Mouse (Mus musculus): ENCODE results near the gene Gm20388. TPM values are rescaled to one million over a fixed set of nuclear protein-coding genes. Genes with fewer than 3 reads are reported as not detected.

Gene Gm20388
- total RNA-seq, 1 experiment: 27.0 TPM

- no peak overlapping the region for H3K27ac ChIP-seq (ENCODE audit: insufficient read depth, low read depth, low read length, poor library complexity, severe bottlenecking)
- DNase-seq (ENCODE audit: low read depth, low spot score): no peak
- in situ Hi-C loops (cut with MboI; ENCODE audit: low sequenced_read_pairs in 2 of 2, unreplicated experiment in 2 of 2): no loop called here
- H3K4me3 ChIP-seq (ENCODE audit: insufficient read depth in 1 of 2, low read depth in 1 of 2, low read length in 2 of 2, poor library complexity in 1 of 2, severe bottlenecking in 1 of 2): no peak overlapping the region
- H3K36me3 ChIP-seq (ENCODE audit: control insufficient read depth, insufficient read depth, low read length, poor library complexity, severe bottlenecking): no peaks in the 10 kb centered on the region
- no peak for TF ChIP-seq HCFC1 (IDR thresholded peaks at IDR 0.05; ENCODE audit: borderline replicate concordance, insufficient read depth, low read length)
- TF ChIP-seq ZNF384 (IDR thresholded peaks at IDR 0.05; ENCODE audit: low read depth, low read length): no peak
- TF ChIP-seq CHD2 (IDR thresholded peaks at IDR 0.05; ENCODE audit: low read depth, low read length): no peak
- TF ChIP-seq MAFK (IDR thresholded peaks at IDR 0.05; ENCODE audit: insufficient read depth, low read depth, low read length): no peak
- no peak for TF ChIP-seq ZC3H11A (IDR thresholded peaks at IDR 0.05; ENCODE audit: borderline replicate concordance, low read depth, low read length)
- no peak overlapping the region for H3K9ac ChIP-seq (ENCODE audit: insufficient read depth, low read depth, low read length, poor library complexity, severe bottlenecking)
- H3K4me1 ChIP-seq (ENCODE audit: control insufficient read depth in 2 of 2, insufficient read depth in 2 of 2, low read length in 2 of 2, poor library complexity in 1 of 2): peaks cover 0 to 7% of the 10 kb centered on the region in 2 experiments; a peak in 1 of 4 replicates
- H3K9me3 ChIP-seq (ENCODE audit: control insufficient read depth, insufficient read depth, low read depth, low read length): no peaks in the 10 kb centered on the region
These were observed 477.6 kb downstream of the Gm20388 start for GRCm38 (mm10) chr8:120388246-120388645.

DNA sequence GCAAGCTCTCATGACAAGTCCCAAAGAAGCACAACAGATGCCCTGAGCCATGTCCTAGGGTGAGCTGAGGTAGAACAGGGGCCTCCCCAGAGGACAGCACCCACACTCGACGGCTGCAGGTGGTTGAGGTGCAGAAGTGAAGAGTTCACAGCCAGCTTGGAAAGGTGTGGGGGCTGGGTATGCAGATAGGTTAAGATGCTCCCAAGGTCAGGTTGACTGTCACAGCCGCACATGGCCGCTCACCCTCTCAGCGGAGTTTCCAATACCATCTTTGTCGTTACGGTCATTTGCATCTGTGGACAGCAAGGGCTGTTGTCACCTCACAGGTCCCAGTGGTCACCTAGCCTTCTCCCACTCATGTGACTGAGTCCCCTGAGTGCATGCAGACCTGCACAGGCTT lies 480.0 kb downstream of the Gm20388 start:
- no peaks in the 10 kb centered on the region for H3K9me3 ChIP-seq (ENCODE audit: control insufficient read depth, insufficient read depth, low read depth, low read length)
- no peaks in the 10 kb centered on the region for H3K36me3 ChIP-seq (ENCODE audit: control insufficient read depth, insufficient read depth, low read length, poor library complexity, severe bottlenecking)
- DNase-seq (ENCODE audit: low read depth, low spot score): no peak
- no peak overlapping the region for H3K4me3 ChIP-seq (ENCODE audit: insufficient read depth in 1 of 2, low read depth in 1 of 2, low read length in 2 of 2, poor library complexity in 1 of 2, severe bottlenecking in 1 of 2)
- in situ Hi-C loops (cut with MboI; ENCODE audit: low sequenced_read_pairs in 2 of 2, unreplicated experiment in 2 of 2): no loop called here
- TF ChIP-seq CHD2 (IDR thresholded peaks at IDR 0.05; ENCODE audit: low read depth, low read length): no peak
- H3K4me1 ChIP-seq (ENCODE audit: control insufficient read depth in 2 of 2, insufficient read depth in 2 of 2, low read length in 2 of 2, poor library complexity in 1 of 2): peaks cover 0 to 2% of the 10 kb centered on the region in 2 experiments; a peak in 1 of 4 replicates
- no peak overlapping the region for H3K27ac ChIP-seq (ENCODE audit: insufficient read depth, low read depth, low read length, poor library complexity, severe bottlenecking)
- no peak overlapping the region for H3K9ac ChIP-seq (ENCODE audit: insufficient read depth, low read depth, low read length, poor library complexity, severe bottlenecking)

DNA sequence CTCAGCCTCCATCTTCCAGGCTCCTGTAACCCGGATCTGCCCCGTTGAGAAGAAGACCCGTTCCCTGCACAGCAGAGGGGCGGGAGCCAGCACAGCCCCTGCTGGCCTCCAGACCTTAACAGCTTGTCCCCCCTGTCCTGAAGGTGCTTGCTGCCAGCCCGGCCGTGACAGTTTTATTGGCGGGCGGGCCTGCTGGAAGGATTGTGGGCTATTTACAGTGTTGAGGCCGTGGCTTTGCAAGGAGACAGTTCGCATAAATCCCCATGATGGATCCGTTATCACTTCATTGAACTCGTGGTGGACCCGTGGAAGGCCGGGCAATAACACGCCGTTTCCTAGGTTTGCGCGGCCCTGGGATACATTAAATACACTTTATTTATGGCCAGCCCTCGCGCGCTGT lies 481.2 kb downstream of the Gm20388 start:
- H3K27ac ChIP-seq (ENCODE audit: insufficient read depth, low read depth, low read length, poor library complexity, severe bottlenecking): no peak overlapping the region

GRCm38 (mm10) chr8:120393085-120393484 lies 482.4 kb downstream of the Gm20388 start:
- in situ Hi-C loops (cut with MboI; ENCODE audit: low sequenced_read_pairs in 2 of 2, unreplicated experiment in 2 of 2): no loop called here
- no peak overlapping the region for H3K9ac ChIP-seq (ENCODE audit: insufficient read depth, low read depth, low read length, poor library complexity, severe bottlenecking)
- H3K9me3 ChIP-seq (ENCODE audit: control insufficient read depth, insufficient read depth, low read depth, low read length): no peaks in the 10 kb centered on the region
- H3K4me1 ChIP-seq (ENCODE audit: control insufficient read depth in 2 of 2, insufficient read depth in 2 of 2, low read length in 2 of 2, poor library complexity in 1 of 2): peaks cover 0 to 2% of the 10 kb centered on the region in 2 experiments; a peak in 1 of 4 replicates
- no peaks in the 10 kb centered on the region for H3K36me3 ChIP-seq (ENCODE audit: control insufficient read depth, insufficient read depth, low read length, poor library complexity, severe bottlenecking)
- TF ChIP-seq ZNF384 (IDR thresholded peaks at IDR 0.05; ENCODE audit: low read depth, low read length) (no peak), CHD2 (IDR thresholded peaks at IDR 0.05; ENCODE audit: low read depth, low read length) (no peak), MAFK (IDR thresholded peaks at IDR 0.05; ENCODE audit: insufficient read depth, low read depth, low read length) (no peak), HCFC1 (IDR thresholded peaks at IDR 0.05; ENCODE audit: borderline replicate concordance, insufficient read depth, low read length) (no peak), ZC3H11A (IDR thresholded peaks at IDR 0.05; ENCODE audit: borderline replicate concordance, low read depth, low read length) (no peak)
- H3K27ac ChIP-seq (ENCODE audit: insufficient read depth, low read depth, low read length, poor library complexity, severe bottlenecking): no peak overlapping the region
- no peak for DNase-seq (ENCODE audit: low read depth, low spot score)
- H3K4me3 ChIP-seq (ENCODE audit: insufficient read depth in 1 of 2, low read depth in 1 of 2, low read length in 2 of 2, poor library complexity in 1 of 2, severe bottlenecking in 1 of 2): no peak overlapping the region

More for the DNA sequence above, 481.2 kb downstream of the Gm20388 start:
- Histone ChIP-seq H3K9me3 (ENCODE audit: control insufficient read depth, insufficient read depth, low read depth, low read length) (no peaks in the 10 kb centered on the region), H3K9ac (ENCODE audit: insufficient read depth, low read depth, low read length, poor library complexity, severe bottlenecking) (no peak overlapping the region), H3K36me3 (ENCODE audit: control insufficient read depth, insufficient read depth, low read length, poor library complexity, severe bottlenecking) (no peaks in the 10 kb centered on the region), H3K4me3 (ENCODE audit: insufficient read depth in 1 of 2, low read depth in 1 of 2, low read length in 2 of 2, poor library complexity in 1 of 2, severe bottlenecking in 1 of 2) (peak overlapping the region in 1 of 2 experiments; percentile 8; a peak in 1 of 4 replicates), H3K4me1 (ENCODE audit: control insufficient read depth in 2 of 2, insufficient read depth in 2 of 2, low read length in 2 of 2, poor library complexity in 1 of 2) (peaks cover 0 to 2% of the 10 kb centered on the region in 2 experiments; a peak in 1 of 4 replicates)
- DNase-seq (ENCODE audit: low read depth, low spot score): no peak
- TF ChIP-seq ZC3H11A (IDR thresholded peaks at IDR 0.05; ENCODE audit: borderline replicate concordance, low read depth, low read length): no peak
- TF ChIP-seq MAFK (IDR thresholded peaks at IDR 0.05; ENCODE audit: insufficient read depth, low read depth, low read length): no peak
- TF ChIP-seq HCFC1 (IDR thresholded peaks at IDR 0.05; ENCODE audit: borderline replicate concordance, insufficient read depth, low read length): no peak
- no peak for TF ChIP-seq CHD2 (IDR thresholded peaks at IDR 0.05; ENCODE audit: low read depth, low read length)
- TF ChIP-seq ZNF384 (IDR thresholded peaks at IDR 0.05; ENCODE audit: low read depth, low read length): no peak
- in situ Hi-C loops (cut with MboI; ENCODE audit: low sequenced_read_pairs in 2 of 2, unreplicated experiment in 2 of 2): no loop called here

GRCm38 (mm10) chr8:120393871-120394275 lies 483.2 kb downstream of the Gm20388 start:
- in situ Hi-C loops (cut with MboI; ENCODE audit: low sequenced_read_pairs in 2 of 2, unreplicated experiment in 2 of 2): no loop called here
- no peaks in the 10 kb centered on the region for H3K9me3 ChIP-seq (ENCODE audit: control insufficient read depth, insufficient read depth, low read depth, low read length)
- H3K9ac ChIP-seq (ENCODE audit: insufficient read depth, low read depth, low read length, poor library complexity, severe bottlenecking): peak overlapping the region; percentile 2; the same call in 1 of the 2 replicates
- DNase-seq (ENCODE audit: low read depth, low spot score): no peak
- H3K4me3 ChIP-seq (ENCODE audit: insufficient read depth in 1 of 2, low read depth in 1 of 2, low read length in 2 of 2, poor library complexity in 1 of 2, severe bottlenecking in 1 of 2): peak overlapping the region in 1 of 2 experiments; percentile 6; a peak in 1 of 4 replicates
- TF ChIP-seq ZC3H11A (IDR thresholded peaks at IDR 0.05; ENCODE audit: borderline replicate concordance, low read depth, low read length): no peak
- no peak for TF ChIP-seq CHD2 (IDR thresholded peaks at IDR 0.05; ENCODE audit: low read depth, low read length)
- no peak for TF ChIP-seq MAFK (IDR thresholded peaks at IDR 0.05; ENCODE audit: insufficient read depth, low read depth, low read length)
- TF ChIP-seq ZNF384 (IDR thresholded peaks at IDR 0.05; ENCODE audit: low read depth, low read length): no peak
- TF ChIP-seq HCFC1 (IDR thresholded peaks at IDR 0.05; ENCODE audit: borderline replicate concordance, insufficient read depth, low read length): no peak
- H3K27ac ChIP-seq (ENCODE audit: insufficient read depth, low read depth, low read length, poor library complexity, severe bottlenecking): no peak overlapping the region
- peaks cover 0 to 4% of the 10 kb centered on the region in 2 experiments; a peak in 1 of 4 replicates for H3K4me1 ChIP-seq (ENCODE audit: control insufficient read depth in 2 of 2, insufficient read depth in 2 of 2, low read length in 2 of 2, poor library complexity in 1 of 2)
- H3K36me3 ChIP-seq (ENCODE audit: control insufficient read depth, insufficient read depth, low read length, poor library complexity, severe bottlenecking): no peaks in the 10 kb centered on the region
